Mouse (Mus musculus) B cell, adult 67 days (primary cell): ENCODE data around the gene Pecam1. TPM values are rescaled to one million over a fixed set of nuclear protein-coding genes. Genes with fewer than 3 reads are reported as not detected.

ENCODE experiments used
- total RNA-seq, 2 experiments: library from RNA; stranded (reverse); gene quantifications; 4 replicates each; pipeline ENCODE4 v1.2.4; 2023

Gene Pecam1
- 100 to 1,000 TPM; 243 to 260 TPM for total RNA-seq

GRCm38 (mm10) chr11:106750121-106750751, at the start of gene Pecam1:
Gene Pecam1, minus strand, starts transcription at chr11:106750628.

GRCm38 (mm10) chr11:106788775-106789459, 38.5 kb upstream of the Pecam1 start, which contains the start of the genes Ddx5 and Cep95:
Gene Ddx5, minus strand, starts transcription at chr11:106789185.
Gene Cep95, plus strand, starts transcription at chr11:106789252.

GRCm38 (mm10) chr11:106779388-106780088, 29.1 kb upstream of the Pecam1 start, which contains the start of gene Polg2:
Gene Polg2, minus strand, starts transcription at chr11:106779537.

GRCm38 (mm10) chr11:106751039-106752018, 901 bp upstream of the Pecam1 start, which contains the start of gene Milr1:
Gene Milr1, plus strand, starts transcription at chr11:106751226.

GRCm38 (mm10) chr11:106612961-106613637, 137.3 kb downstream of the Pecam1 start, which contains the start of gene Tex2:
Gene Tex2, minus strand, starts transcription at chr11:106613423.

Other genes starting within 250 kb of the Pecam1 start
- 10 to 100 TPM; 13.9 to 14.2 TPM for gene Tex2, start 137.2 kb downstream of the Pecam1 start, total RNA-seq
- gene Milr1, start 598 bp upstream of the Pecam1 start, total RNA-seq = 10 to 100 TPM; 20.8 to 22.5 TPM
- 10 to 100 TPM; 35.0 to 53.2 TPM for gene Polg2, start 28.9 kb upstream of the Pecam1 start, total RNA-seq
- gene Ddx5, start 38.6 kb upstream of the Pecam1 start, total RNA-seq = 1,000 to 10,000 TPM; 3,391 to 3,613 TPM
- 10 to 100 TPM; 28.2 to 29.9 TPM for gene Cep95, start 38.6 kb upstream of the Pecam1 start, total RNA-seq
- 10 to 100 TPM; 48.3 to 60.2 TPM for gene Smurf2, start 170.1 kb upstream of the Pecam1 start, total RNA-seq
- 10 to 100 TPM; 29.9 to 30.9 TPM for gene Kpna2, start 248.9 kb upstream of the Pecam1 start, total RNA-seq